Mouse (Mus musculus) liver, adult (tissue): ENCODE data around the gene Klk1.

Source experiments
- GATA4 ChIP-seq: IDR thresholded peaks from 2 replicates; pipeline ENCODE4 v1.6.1; 2014; ENCODE audit warnings: mild to moderate bottlenecking, low read length; ENCODE audit not compliant: insufficient replicate concordance

The Klk1 gene

GRCm38 (mm10) chr7:44249248-44249647 lies 24.1 kb downstream of the Klk1 start:
- no peak for TF ChIP-seq GATA4

DNA sequence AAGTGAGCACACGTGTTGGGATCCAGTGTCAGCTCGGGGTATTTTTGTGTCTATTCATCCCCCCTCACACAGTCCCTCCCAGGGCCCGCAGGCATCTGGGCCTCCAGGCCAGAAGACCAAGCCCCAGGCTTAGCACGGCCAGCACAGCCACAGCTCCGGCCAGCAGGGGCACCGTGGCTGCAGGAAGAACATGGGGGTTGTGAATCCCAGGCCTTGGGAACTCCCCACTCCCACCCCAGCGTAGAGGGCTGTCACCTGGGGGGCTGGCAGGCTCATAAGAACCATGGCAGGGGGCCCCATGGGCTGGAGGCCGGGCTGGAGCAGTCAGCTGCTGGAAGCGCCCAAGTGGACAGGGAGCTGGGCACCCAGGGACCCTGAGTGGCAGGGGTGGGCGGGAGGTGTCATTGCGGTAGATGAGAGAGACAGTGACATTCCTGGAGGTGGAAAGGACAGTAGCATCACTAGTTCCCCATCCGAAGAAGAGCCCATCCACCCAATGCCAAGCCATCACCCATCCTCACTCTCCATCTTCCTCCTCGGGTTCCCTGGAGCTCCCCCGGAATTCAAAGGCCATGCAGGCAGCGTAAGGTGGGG lies 28.0 kb downstream of the Klk1 start:
- no peak for TF ChIP-seq GATA4

DNA sequence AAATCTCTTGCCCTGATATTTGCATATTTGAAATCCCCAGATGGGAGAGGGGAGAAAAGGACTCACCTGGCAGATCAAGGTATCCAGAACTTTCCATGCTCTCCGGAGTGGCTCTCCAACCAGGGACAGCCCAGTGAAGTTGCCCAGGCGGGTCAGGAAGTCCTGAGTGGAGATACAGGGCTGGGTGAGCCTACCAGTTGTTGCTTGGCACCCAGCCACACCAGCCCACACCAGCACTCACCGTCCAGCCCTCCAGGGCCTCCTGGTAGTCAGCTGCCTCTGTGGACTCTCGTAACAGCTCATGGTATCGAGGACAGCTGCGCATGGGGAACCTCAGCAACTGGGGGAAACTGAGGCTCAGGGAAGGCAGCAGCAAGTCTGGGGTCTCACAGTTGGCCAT lies 29.8 kb downstream of the Klk1 start:
- TF ChIP-seq GATA4: no peak

DNA sequence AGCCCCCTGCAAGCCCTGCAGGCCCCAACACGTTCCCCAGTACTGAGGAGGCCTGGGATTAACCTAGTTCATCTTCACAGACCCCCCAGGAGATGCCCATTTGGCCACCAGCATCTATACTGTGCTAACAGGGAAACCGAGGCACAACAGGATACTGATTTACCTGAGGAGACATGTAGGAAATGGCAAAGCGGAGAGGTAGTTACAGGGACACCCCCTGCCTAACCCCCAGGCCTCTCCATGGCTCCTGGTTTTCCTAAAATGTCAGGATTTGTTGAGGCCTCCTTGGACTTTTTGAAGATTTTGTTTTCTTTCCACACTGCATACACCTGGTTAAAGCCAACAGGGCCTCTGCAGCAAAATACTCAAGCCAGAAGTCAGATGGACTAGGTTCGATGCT lies 32.1 kb downstream of the Klk1 start, which contains the start of gene Acp4:
TSS of gene Acp4 (minus strand) at position 101 of the 400 bp plus-strand sequence.
- TF ChIP-seq GATA4: no peak

GRCm38 (mm10) chr7:44260410-44260809 lies 35.2 kb downstream of the Klk1 start:
- TF ChIP-seq GATA4: no peak

DNA sequence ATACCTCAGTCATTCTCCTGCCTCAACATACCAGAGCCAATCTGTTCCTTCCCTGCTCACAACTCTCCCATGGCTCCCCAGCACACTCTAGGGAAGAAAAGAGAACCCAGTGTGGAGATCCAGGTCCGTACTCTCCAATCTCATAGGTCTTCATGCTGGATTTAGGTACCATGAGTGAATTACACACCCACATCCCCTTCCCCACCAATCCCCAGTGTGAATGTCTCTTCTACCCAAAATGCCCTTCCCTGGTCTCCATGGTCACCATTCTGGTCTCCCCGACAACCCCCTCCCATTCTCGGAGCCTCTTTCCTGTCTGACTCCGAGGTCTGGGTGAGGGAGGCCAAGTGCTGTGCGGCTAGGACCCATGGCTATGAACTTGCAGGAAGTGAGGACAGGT lies 36.0 kb downstream of the Klk1 start, which contains the start of gene Gm15517:
TSS of gene Gm15517 (plus strand) at position 301 of the 400 bp plus-strand sequence.
- no peak for TF ChIP-seq GATA4

- no peak for TF ChIP-seq GATA4
These were observed 37.9 kb downstream of the Klk1 start for GRCm38 (mm10) chr7:44262791-44263643.

DNA sequence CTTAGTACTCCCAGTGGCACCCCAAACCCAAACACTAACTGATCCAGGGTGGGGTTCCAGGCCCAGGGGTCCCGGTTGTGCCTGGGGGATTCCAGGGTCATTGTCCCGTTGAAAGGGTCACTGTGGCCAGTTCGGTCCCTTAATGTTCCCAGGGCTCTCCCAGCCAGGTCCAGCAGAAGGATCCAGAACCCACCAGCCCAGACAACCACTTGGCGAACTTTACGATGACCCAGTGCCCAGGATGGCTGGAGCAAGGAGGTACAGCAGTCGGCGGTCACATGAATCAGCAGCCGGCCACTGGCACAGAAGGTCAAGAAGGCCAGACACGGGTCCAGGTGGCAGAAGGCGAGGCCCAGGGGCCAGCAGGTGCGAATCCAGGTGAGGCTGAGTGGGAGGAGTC lies 43.0 kb downstream of the Klk1 start:
- TF ChIP-seq GATA4: no peak

DNA sequence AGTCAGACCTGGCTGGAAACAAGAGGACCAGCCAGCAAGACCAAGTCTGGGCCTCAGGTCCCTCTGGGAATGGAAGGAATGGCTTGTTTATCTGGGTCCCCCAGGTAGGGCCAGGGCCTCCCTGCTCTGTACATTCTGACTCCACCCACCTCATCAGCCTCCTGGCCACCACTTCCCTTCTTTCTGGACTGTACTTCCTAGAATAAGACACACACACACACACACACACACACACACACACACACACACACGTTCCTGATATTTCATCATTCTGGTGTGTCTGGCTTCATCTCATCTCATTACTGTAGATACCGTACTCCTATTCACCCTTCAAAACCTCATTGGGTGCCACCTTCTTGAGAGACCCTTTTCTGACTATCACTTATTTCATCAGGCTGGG lies 44.2 kb downstream of the Klk1 start:
- no peak for TF ChIP-seq GATA4

DNA sequence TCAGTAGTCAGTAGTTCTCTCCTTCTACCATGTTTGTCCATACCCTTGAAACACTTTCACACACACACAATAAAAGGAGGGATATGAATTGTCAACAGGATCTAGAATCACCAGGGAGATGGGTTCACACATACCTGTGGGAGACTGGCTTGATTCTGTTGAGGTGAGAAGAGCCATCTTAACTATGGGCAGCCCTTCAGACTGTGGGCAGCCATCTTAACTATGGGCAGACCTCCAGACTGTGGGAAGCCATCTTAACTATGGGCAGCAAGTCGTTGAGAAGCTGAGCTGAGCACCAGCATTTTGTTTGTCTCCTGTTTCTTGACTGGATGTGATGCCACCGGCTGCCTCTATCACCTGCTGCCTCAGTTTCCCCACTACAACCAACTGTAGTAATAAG lies 46.1 kb downstream of the Klk1 start:
- no peak for TF ChIP-seq GATA4

DNA sequence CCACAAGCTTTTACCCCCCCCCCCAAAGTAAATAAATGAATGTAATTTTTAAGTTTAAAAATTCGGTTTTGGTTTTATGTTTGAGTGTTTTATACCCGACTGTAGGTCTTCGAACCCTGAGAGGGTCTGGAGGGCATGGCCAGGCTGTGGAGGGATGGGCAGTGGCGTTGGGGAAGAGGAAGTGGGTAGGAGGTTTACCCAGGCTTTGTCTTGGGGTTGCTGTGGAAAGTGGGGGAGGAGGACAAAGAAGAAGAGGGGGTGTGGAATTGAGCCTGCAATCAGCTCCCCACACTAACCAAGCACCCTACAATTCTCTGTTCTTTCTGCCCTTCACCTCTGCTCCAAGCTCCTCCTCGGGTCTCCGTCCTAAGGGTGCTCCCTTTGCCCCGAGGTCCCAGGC lies 47.4 kb downstream of the Klk1 start:
- TF ChIP-seq GATA4: no peak

DNA sequence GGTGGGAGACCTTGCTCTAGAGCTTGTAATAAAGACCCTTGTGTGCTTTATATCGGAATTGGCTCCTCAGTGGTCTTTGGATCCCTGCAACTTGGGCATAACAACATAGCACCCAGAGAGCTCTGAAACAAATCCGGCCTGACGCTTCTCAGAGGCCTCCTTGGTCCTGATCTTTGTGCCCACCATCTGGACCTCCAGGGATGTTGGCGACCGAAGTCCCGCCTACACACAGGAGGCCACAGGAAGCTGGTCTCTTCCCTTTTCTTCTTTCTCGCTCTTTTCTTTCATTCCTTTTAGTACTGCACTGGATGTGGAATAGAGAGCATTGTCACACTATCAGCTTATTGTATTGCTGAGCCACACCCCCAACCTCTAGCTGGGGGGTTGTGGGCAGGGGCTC lies 48.3 kb downstream of the Klk1 start:
- no peak for TF ChIP-seq GATA4

- no peak for TF ChIP-seq GATA4
These were observed 48.9 kb downstream of the Klk1 start for GRCm38 (mm10) chr7:44274096-44274495.

DNA sequence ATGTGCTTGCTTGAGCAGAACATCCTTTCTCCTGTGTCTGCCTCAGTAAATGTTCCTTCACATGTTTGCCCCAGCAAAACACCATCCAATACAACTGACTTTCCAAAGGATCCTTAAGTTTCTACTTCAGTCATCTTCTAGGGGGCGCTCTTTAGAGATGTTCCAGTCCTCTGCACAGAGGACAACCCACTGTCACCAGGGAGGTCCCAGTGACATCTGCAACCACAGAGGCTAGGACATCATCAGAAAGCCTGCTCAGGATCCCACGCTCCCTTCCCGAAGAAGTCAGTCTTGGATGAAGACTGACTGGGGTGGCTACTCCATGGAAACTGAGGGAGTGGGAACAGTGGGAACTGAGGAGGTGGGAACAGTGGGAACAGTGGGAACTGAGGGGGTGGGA lies 50.4 kb downstream of the Klk1 start:
- no peak for TF ChIP-seq GATA4

GRCm38 (mm10) chr7:44276461-44277249 lies 51.5 kb downstream of the Klk1 start:
- TF ChIP-seq GATA4: no peak

GRCm38 (mm10) chr7:44277250-44277622 lies 52.1 kb downstream of the Klk1 start:
- TF ChIP-seq GATA4: no peak
